Mouse (Mus musculus) thymus, adult 2 months (tissue): Measurements from ENCODE around the gene Ncoa1.

ENCODE experiments used
- CTCF ChIP-seq: fragments of 200-500 bp; IDR thresholded peaks from 2 replicates; pipeline ENCODE4 v1.5.1; 2012; ENCODE audit warnings: mild to moderate bottlenecking, control low read depth, low read length, moderate library complexity, borderline replicate concordance; ENCODE audit not compliant: control insufficient read depth, poor library complexity, insufficient read depth; ENCODE audit errors: extremely low read depth
- POLR2A ChIP-seq: fragments of 200-500 bp; IDR thresholded peaks from 2 replicates; pipeline ENCODE4 v1.6.1; 2012; ENCODE audit warnings: mild to moderate bottlenecking, low read length, control low read depth, moderate library complexity; ENCODE audit not compliant: control insufficient read depth, poor library complexity, insufficient read depth; ENCODE audit errors: extremely low read depth

GRCm38 (mm10) chr12:4509591-4510061 lies 32.6 kb upstream of the Ncoa1 start:
- no peak for TF ChIP-seq CTCF
- no peak for TF ChIP-seq POLR2A
